Mouse (Mus musculus): ENCODE data around the gene Cxcr4.

Cxcr4 gene

DNA sequence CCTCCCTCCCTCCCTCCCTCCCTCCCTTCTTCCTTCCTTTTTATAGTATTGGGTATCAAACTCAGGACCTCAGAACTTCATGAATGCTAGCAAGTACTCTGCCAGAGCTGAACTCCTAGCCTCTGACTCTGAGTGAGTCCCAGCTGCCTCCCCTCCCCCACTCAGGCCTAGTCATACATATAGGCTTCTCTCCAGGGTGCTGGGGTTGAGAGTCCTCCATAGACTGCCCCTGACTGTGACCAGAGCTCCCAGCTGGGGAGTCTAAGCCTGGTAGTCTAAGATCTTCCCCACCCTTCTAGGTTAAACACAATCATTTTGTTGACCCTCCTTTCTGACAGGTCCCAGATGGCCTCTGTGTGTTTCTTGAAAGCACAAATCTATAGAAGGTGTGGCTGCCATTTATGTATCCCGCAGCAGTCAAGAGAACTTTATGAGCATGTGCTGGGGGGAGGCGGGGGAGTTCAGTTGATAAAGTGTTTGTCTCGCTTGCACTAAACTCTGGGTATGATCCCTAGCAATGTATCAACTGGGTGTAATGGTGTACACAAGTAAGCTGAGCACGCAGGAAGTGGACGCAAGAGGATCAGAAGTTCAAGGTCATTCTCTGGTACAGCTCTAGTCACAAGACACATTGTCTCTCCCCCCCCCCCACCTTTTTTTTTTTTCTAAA lies 10.1 kb upstream of the Cxcr4 start:
- in situ Hi-C loops (cut with MboI; ENCODE audit: unreplicated experiment in 2 of 2), result no loop called here

- in situ Hi-C loops (cut with MboI; ENCODE audit: unreplicated experiment in 2 of 2), result no loop called here
These were observed 9.2 kb upstream of the Cxcr4 start for GRCm38 (mm10) chr1:128601307-128601706.

DNA sequence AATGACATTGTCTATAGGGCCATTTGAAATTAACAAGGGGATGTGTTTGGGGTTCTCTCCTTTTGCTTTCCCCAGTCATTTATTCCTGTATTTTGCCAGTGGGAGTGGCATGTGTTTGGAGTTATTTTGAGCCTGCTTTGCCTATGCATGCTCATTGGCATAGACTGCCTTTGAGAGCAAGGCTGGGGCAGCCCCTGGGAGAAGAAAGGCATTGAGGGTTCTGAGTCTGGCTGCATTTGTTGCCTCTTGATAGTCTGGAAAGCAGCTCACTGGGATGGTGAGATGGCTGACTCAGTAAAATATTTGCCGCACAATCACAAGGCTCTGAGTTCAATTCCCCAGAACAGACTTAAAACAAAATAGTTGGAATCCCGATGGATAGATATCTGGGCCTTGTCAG lies 8.5 kb upstream of the Cxcr4 start:
- in situ Hi-C loops (cut with MboI; ENCODE audit: unreplicated experiment in 2 of 2), result no loop called here

DNA sequence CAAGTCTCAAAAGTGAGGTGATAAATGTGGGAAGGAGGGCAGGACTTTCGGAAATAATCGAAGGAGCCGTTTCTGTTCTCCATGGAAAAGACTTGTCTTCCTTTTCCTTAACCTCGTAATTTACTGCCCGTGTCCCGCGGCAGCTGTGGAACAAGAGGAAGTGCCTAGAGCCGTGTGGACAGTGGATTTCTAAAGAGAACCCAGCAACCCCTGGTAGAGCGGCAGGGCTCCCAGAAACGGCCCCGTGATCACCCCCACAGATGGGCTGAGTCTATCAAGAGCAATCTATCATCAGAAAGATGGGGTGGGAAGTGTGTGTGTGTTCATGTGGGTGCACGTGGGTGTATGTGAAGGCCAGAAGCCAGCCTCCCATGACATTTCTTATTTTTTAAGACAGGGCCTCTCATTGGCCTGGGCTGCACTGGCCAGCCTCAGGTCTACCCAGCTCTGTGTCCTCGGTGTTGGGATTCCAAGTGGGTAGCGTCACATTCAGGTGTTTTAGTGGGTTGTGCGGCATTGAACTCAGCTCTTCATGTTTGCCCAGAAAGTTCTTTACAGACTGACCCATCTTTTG lies 5.2 kb upstream of the Cxcr4 start:
- in situ Hi-C loops (cut with MboI; ENCODE audit: unreplicated experiment in 2 of 2), result loop anchor here (5.0 to 25.0 kb wide), 4 partner anchors 48 to 490 kb away; no protein-coding TSS in a partner anchor

DNA sequence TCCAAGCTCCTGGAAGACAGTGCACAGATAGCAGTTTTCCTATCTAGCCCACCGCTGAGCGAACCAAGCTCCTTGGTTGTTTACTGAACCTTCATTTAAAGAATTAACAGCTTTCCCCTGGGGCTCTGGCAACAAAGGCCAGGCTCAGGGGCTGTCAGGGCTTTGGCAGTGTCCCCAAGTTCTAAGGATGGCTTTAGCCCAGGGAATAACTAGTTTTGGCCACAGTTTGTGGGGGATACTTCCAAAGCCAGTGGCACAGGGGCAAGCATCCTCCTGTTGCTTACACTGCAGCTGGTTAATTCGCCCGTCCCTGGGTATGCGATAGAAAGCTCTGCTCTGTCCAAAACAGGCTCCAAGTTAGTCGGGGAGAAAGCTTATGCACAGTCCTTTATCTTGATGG lies 3.4 kb upstream of the Cxcr4 start:
- in situ Hi-C loops (cut with MboI; ENCODE audit: unreplicated experiment in 2 of 2), result loop anchor here (5.0 to 25.0 kb wide), 4 partner anchors 49 to 492 kb away; no protein-coding TSS in a partner anchor

DNA sequence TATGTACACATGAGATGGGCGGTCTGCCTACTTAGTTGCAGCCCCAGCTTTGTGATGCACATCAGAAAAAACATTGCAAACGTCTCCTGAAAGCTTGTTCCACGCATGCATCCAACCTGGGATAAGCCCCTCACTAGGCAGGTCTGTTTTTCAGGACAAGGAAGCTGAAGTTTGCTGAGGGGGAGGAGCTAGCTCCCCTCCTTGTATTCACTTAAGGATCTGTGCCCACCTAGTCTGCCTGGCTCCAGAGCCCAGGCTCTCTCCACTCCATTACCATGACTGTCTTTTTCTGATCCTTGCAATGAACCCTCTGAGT lies 3.0 kb upstream of the Cxcr4 start:
- in situ Hi-C loops (cut with MboI; ENCODE audit: unreplicated experiment in 2 of 2), result loop anchor here (5.0 to 25.0 kb wide), 4 partner anchors 50 to 492 kb away; no protein-coding TSS in a partner anchor

- in situ Hi-C loops (cut with MboI; ENCODE audit: unreplicated experiment in 2 of 2), result loop anchor here (5.0 to 25.0 kb wide), 6 partner anchors 50 to 493 kb away; no protein-coding TSS in a partner anchor
These were observed 2.4 kb upstream of the Cxcr4 start for GRCm38 (mm10) chr1:128594353-128595104.

GRCm38 (mm10) chr1:128592961-128593501 lies 938 bp upstream of the Cxcr4 start:
- in situ Hi-C loops (cut with MboI; ENCODE audit: unreplicated experiment in 2 of 2), result loop anchor here (5.0 to 25.0 kb wide), 5 partner anchors 52 to 494 kb away; no protein-coding TSS in a partner anchor

- in situ Hi-C loops (cut with MboI; ENCODE audit: unreplicated experiment in 2 of 2), result loop anchor here (5.0 to 25.0 kb wide), 5 partner anchors 53 to 496 kb away; no protein-coding TSS in a partner anchor
These were observed 327 bp downstream of the Cxcr4 start for GRCm38 (mm10) chr1:128591721-128592210.

DNA sequence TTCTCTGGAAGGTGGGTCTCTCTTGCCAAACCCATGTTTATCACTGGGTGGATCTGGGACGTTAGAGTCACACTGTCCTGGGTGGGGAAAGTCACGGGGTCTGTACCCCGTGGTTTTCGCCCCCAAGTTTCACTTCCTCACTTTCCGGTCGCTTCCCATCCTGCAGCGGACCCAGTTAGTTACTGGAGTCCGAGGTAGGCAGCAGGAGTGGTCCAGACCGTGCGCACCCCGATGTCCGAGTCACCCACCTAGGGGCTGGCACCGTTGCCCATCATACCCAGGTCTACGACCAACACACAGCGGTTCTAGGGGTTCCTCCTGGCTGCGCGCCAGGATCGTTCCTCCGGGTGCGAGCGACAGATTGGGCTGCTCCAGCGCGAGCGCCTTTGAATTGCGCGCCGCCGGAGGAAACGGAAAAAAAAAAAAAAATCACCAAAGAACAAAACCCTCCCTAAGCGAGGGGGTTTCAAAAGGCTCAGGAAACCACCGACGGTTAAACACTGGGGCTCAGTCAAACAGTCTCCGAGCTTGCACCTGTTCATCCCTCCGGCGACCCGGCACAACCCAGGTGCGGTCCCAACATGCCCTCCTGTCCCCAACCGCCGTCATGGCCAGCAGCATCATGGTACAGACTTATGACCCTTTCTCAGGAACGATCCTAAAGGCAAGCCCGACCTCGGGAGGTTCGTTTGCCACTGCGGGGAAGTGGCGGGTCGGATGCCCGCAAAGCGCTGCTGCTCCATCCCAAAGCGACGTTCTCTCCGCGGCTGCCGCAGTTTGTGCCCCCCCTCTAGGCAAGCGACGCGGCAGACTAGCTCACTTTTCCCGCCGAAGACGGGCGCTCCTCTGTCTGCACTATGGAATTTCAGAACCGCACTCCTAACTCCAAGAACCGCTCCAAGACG lies 1.0 kb downstream of the Cxcr4 start:
- in situ Hi-C loops (cut with MboI; ENCODE audit: unreplicated experiment in 2 of 2), result loop anchor here (5.0 to 25.0 kb wide), 5 partner anchors 54 to 496 kb away; no protein-coding TSS in a partner anchor

DNA sequence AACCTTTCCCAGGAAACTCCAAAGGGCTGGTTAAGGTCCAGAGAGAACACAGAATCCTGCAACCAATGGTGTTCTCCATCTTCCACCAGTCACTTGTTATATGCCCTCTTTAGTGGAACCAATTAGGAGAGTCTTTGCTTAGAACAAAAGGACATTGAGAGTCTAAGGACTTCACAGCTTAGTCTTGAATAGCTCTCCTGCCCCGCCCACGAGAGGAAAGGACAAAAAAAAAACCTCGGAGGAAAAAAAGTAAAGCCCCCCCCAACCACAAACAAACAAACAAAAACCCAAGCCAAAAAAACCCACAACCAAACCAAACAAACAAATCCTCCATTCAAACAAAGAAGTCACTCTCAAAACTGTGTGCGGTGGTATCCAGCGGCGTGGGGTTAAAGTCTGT lies 2.1 kb downstream of the Cxcr4 start:
- in situ Hi-C loops (cut with MboI; ENCODE audit: unreplicated experiment in 2 of 2), result loop anchor here (5.0 to 25.0 kb wide), 5 partner anchors 55 to 497 kb away; no protein-coding TSS in a partner anchor

DNA sequence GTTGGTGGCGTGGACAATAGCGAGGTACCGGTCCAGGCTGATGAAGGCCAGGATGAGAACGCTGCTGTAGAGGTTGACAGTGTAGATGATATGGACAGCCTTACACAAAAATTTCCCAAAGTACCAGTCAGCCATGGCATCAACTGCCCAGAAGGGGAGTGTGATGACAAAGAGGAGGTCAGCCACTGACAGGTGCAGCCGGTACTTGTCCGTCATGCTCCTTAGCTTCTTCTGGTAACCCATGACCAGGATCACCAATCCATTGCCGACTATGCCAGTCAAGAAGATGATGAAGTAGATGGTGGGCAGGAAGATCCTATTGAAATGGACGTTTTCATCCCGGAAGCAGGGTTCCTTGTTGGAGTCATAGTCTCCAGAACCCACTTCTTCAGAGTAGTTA lies 2.6 kb downstream of the Cxcr4 start:
- in situ Hi-C loops (cut with MboI; ENCODE audit: unreplicated experiment in 2 of 2), result loop anchor here in 1 of 2 experiments (5.0 to 25.0 kb wide), 3 partner anchors 172 to 498 kb away; partner anchors contain the start of gene Dars

DNA sequence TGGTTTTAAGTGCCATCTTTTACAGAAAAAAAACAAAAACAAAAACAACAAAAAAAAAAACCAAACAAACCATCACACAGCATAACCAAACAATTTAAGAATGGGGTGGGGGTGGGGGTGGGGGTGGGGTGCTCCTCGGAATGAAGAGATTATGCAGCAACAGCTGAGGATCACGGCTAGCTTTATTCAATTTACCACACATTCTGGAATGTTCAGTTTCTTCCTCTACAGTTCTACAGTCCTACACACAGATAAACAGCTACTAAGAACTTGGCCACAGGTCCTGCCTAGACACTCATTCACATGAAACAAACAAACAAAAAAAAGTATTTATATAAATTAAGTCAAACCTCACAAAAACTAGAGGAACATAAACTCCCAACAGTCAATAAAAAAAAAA lies 3.8 kb downstream of the Cxcr4 start:
- in situ Hi-C loops (cut with MboI; ENCODE audit: unreplicated experiment in 2 of 2), result loop anchor here in 1 of 2 experiments (5.0 to 25.0 kb wide), 3 partner anchors 171 to 499 kb away; partner anchors contain the start of gene Dars

DNA sequence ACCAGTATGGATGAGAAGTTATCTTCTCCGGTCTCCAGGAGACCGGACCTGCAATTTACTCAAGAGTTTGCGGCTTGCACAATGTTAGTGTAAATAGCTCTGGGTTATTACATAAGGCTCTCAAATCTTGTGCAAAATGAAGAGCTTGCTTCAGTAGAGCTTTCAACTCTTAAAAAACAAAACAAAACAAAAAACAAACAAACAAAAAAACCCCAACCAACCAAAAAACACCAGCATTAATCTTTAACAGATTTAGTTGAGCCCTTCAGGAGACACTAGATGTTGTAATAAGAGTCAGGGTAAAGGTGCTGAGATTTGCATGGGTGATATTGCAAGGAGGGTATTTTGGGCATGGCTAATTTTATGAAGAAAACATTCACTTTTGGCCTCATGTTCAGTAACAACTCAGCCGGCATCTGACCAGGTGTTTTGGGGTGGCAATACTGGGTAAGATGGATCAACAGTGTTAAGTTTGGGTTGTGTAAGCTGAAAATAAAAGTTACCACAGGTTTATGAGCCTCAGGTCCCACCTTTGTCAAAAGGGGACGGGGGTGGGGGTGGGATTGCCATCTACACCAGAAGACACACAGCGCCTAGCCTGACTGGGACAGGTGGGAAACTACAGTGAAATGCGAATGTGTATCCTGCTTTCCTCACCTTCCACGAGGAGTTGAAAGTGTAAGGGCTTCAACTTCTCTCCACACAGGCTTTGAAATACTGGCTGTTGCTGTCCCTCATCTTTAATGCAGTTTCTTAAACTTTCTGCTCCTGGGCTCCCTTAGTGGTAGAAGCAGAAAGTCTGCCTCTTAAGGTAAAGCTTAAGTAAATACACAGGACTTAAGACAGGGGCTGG lies 4.9 kb downstream of the Cxcr4 start:
- in situ Hi-C loops (cut with MboI; ENCODE audit: unreplicated experiment in 2 of 2), result loop anchor here in 1 of 2 experiments (5.0 to 25.0 kb wide), 3 partner anchors 170 to 500 kb away; partner anchors contain the start of gene Dars

DNA sequence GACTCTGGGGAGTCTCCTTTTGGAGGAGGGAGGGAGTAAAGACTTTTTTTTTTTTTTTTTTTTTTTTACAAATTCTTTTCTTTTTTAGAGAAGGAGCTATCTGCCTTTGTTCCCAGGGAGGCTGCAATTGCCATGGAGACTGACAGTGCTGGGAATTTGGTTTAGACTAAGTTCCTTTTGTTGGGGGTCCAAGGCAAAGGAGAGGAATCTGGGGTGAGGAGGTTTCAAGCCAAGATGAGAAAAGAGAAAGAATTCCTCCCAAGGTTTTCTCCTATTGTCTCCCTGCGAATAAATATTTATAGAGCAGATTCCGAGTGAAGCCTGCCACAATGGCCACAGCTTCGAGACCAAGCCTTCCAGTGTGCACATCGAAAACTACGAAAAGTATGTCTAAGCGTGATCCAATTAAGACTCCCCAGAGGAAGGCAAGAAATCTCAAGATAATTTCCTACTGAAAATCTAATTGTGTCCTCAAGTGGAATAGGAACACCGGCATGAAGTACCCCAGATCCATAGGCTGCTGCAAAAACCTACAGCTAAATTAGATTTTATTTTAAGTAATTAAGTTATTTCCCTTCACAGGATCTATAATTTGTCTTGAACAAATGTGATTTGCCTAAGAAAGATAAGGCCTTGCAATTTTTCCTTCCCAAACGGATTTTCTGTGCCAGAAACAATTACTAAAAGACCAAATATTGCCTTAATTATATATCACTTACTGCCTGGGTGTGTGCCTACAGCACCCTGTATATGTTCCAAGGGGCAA lies 5.7 kb downstream of the Cxcr4 start:
- in situ Hi-C loops (cut with MboI; ENCODE audit: unreplicated experiment in 2 of 2), result loop anchor here in 1 of 2 experiments (5.0 to 25.0 kb wide), 3 partner anchors 169 to 501 kb away; partner anchors contain the start of gene Dars

DNA sequence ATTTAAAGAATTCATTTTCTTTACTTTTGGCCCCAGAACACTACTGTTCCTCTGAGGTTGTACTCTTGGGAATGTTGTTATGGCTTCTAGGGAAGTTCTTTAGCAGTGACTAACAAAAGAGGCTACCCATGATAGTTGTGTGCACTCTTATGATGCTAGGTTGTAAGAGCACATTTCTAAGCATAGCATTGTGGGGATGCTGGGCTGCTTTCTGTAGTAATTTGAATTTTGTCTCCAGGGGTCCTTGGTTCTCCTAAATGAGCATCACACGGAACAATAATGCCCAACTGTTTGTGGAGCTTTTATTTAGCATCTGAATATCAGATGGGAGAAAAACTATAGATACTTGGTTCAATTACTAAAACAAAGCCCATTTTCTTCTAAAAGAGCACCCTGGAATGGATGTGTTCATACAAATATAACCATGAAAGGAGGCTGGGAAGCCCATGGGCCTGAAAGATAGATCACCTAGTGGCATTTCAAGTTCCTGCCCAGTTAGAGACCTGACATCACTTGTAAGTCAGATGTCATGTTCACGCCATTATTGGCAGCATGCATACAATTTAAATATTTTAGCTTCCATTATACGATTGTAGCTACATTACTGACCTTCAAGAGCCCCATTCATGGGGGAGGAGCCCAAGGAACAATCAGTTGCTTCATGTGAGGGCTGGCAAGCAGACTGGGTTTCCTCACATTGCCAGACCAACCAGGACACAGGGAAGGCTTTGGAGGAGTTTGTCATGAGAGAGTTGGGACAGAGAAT lies 6.5 kb downstream of the Cxcr4 start:
- in situ Hi-C loops (cut with MboI; ENCODE audit: unreplicated experiment in 2 of 2), result loop anchor here in 1 of 2 experiments (5.0 to 25.0 kb wide), 3 partner anchors 168 to 502 kb away; partner anchors contain the start of gene Dars

GRCm38 (mm10) chr1:128584716-128585115 lies 7.4 kb downstream of the Cxcr4 start:
- in situ Hi-C loops (cut with MboI; ENCODE audit: unreplicated experiment in 2 of 2), result loop anchor here in 1 of 2 experiments (5.0 to 25.0 kb wide), 3 partner anchors 167 to 503 kb away; partner anchors contain the start of gene Dars
